ENCODE assay signal across 12 mouse cellular contexts in the genomic region with DNA sequence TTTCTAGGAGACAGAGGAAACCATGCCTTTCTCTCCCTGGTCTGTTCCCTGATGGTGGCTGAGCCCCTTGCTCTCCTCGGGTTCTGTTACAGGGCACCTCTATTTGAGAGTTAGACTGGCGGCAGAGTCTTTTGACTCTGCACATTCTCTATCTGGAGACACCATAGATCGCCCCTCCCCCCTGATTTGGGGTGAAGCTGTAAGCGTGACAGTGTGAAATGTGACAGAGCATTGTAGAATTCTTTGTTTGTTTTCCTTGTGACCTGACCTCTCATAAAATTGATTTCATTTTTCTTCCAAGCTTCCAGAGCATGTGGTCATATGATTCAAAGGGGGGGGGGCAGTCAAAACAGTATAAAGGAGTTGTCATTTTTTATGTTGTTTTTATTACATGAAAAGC.
DNase-seq lines count a peak whose midpoint lies in the region; ATAC-seq lines count a peak whose summit lies in the region.
"Had no signal": no experiment of that assay in that cellular context is flagged by ENCODE, and none has a peak within 500 bp of the region (broad histone marks: within the 10 kb centered on the region; RNA-seq: fewer than 3 reads in every experiment).

No protein-coding gene starts in this region.

- H3K9me3 ChIP-seq in heart, embryonic 10.5 days, result no peaks in the 10 kb centered on the region
- H3K9me3 ChIP-seq in heart, embryonic 11.5 days (replicated peaks; ENCODE audit: control insufficient read depth, low read length), result no peaks in the 10 kb centered on the region
- no peaks in the 10 kb centered on the region for H3K9me3 ChIP-seq in kidney, embryonic 15.5 days (replicated peaks)
- H3K9me3 ChIP-seq in neural tube, embryonic 12.5 days, result no peaks in the 10 kb centered on the region
- no peaks in the 10 kb centered on the region for H3K9me3 ChIP-seq in midbrain, embryonic 15.5 days
- H3K9me3 ChIP-seq: neural tube, embryonic 13.5 days had no signal

- no peak overlapping the region for H3K4me3 ChIP-seq in heart, embryonic 10.5 days
- H3K4me3 ChIP-seq in heart, embryonic 11.5 days (ENCODE audit: low read depth, low read length), result no peak overlapping the region
- H3K4me3 ChIP-seq in kidney, embryonic 15.5 days (replicated peaks), result no peak overlapping the region
- no peak overlapping the region for H3K4me3 ChIP-seq in neural tube, embryonic 12.5 days
- no peak overlapping the region for H3K4me3 ChIP-seq in midbrain, embryonic 15.5 days
- H3K4me3 ChIP-seq: neural tube, embryonic 13.5 days had no signal

- H3K27me3 ChIP-seq in heart, embryonic 10.5 days (ENCODE audit: insufficient read depth, poor library complexity, severe bottlenecking), result no peaks in the 10 kb centered on the region
- no peaks in the 10 kb centered on the region for H3K27me3 ChIP-seq in heart, embryonic 11.5 days (ENCODE audit: control insufficient read depth, insufficient read depth, low read length)
- H3K27me3 ChIP-seq in kidney, embryonic 15.5 days, result no peaks in the 10 kb centered on the region
- H3K27me3 ChIP-seq in neural tube, embryonic 12.5 days (replicated peaks), result no peaks in the 10 kb centered on the region
- H3K27me3 ChIP-seq in midbrain, embryonic 15.5 days (replicated peaks), result no peaks in the 10 kb centered on the region
- H3K27me3 ChIP-seq: neural tube, embryonic 13.5 days had no signal

- no peak for DNase-seq in heart, embryonic 10.5 days (ENCODE audit: low spot score)
- peak; percentile 18 for DNase-seq in kidney, adult 9 months
- no peak for DNase-seq in neural tube, embryonic 10.5 days (ENCODE audit: extremely low spot score, low spot score)
- DNase-seq in testis, postnatal 10 days (ENCODE audit: low spot score), result no peak
- DNase-seq: adrenal gland, postnatal 25 days; right cerebral cortex, adult 18-20 months had no signal

- H3K36me3 ChIP-seq in heart, embryonic 10.5 days, result no peaks in the 10 kb centered on the region
- no peaks in the 10 kb centered on the region for H3K36me3 ChIP-seq in heart, embryonic 11.5 days (ENCODE audit: control insufficient read depth, insufficient read depth, low read length)
- H3K36me3 ChIP-seq in kidney, embryonic 15.5 days, result no peaks in the 10 kb centered on the region
- no peaks in the 10 kb centered on the region for H3K36me3 ChIP-seq in neural tube, embryonic 12.5 days
- no peaks in the 10 kb centered on the region for H3K36me3 ChIP-seq in midbrain, embryonic 15.5 days (replicated peaks)
- H3K36me3 ChIP-seq: neural tube, embryonic 13.5 days had no signal

- H3K4me2 ChIP-seq in heart, embryonic 11.5 days, result no peak overlapping the region
- H3K4me2 ChIP-seq in kidney, embryonic 15.5 days, result no peak overlapping the region
- no peak overlapping the region for H3K4me2 ChIP-seq in neural tube, embryonic 12.5 days (replicated peaks)
- no peak overlapping the region for H3K4me2 ChIP-seq in midbrain, embryonic 15.5 days
- H3K4me2 ChIP-seq: neural tube, embryonic 13.5 days had no signal

- H3K9ac ChIP-seq in heart, embryonic 11.5 days (ENCODE audit: low read depth, low read length), result no peak overlapping the region
- H3K9ac ChIP-seq in kidney, embryonic 15.5 days, result no peak overlapping the region
- no peak overlapping the region for H3K9ac ChIP-seq in neural tube, embryonic 12.5 days
- no peak overlapping the region for H3K9ac ChIP-seq in midbrain, embryonic 15.5 days
- H3K9ac ChIP-seq: liver, embryonic 14.5 days; neural tube, embryonic 13.5 days had no signal

- WGBS in heart, embryonic 10.5 days, result 31% methylated on average over 4 of the region's 4 CpGs
- WGBS in heart, embryonic 11.5 days (ENCODE audit: insufficient replicate concordance), result 26% methylated on average over 4 of the region's 4 CpGs
- WGBS in kidney, embryonic 15.5 days, result 33% methylated on average over 4 of the region's 4 CpGs
- 38% methylated on average over 4 of the region's 4 CpGs for WGBS in neural tube, embryonic 12.5 days
- WGBS in midbrain, embryonic 15.5 days, result 36% methylated on average over 4 of the region's 4 CpGs

- H3K4me1 ChIP-seq in heart, embryonic 10.5 days, result peaks cover 25% of the 10 kb centered on the region
- H3K4me1 ChIP-seq in heart, embryonic 11.5 days (ENCODE audit: control insufficient read depth, insufficient read depth, low read length), result peaks cover 12% of the 10 kb centered on the region
- H3K4me1 ChIP-seq in kidney, embryonic 15.5 days, result no peaks in the 10 kb centered on the region
- peaks cover 13% of the 10 kb centered on the region; the same call in 1 of the 2 replicates for H3K4me1 ChIP-seq in neural tube, embryonic 12.5 days
- peaks cover 15% of the 10 kb centered on the region for H3K4me1 ChIP-seq in midbrain, embryonic 15.5 days

- peak overlapping the region; percentile 57 for H3K27ac ChIP-seq in heart, embryonic 10.5 days
- H3K27ac ChIP-seq in heart, embryonic 11.5 days (ENCODE audit: low read depth, low read length), result no peak overlapping the region
- H3K27ac ChIP-seq in kidney, embryonic 15.5 days, result no peak overlapping the region
- H3K27ac ChIP-seq in neural tube, embryonic 12.5 days, result no peak overlapping the region
- 0 out of 2 replicates have a peak overlapping the region, but pooled peaks have one; percentile 34 for H3K27ac ChIP-seq in midbrain, embryonic 15.5 days
- H3K27ac ChIP-seq: liver, embryonic 14.5 days; neural tube, embryonic 13.5 days had no signal

- ATAC-seq in heart, embryonic 11.5 days (replicated peaks; ENCODE audit: insufficient number of reproducible peaks, low FRiP score, low TSS enrichment), result no peak
- ATAC-seq in kidney, embryonic 15.5 days (replicated peaks; ENCODE audit: low FRiP score), result no peak; the same call in 1 of the 2 replicates
- ATAC-seq in neural tube, embryonic 12.5 days (ENCODE audit: low FRiP score, low read depth), result peak; percentile 44; the same call in 1 of the 2 replicates
- no peak; the same call in 1 of the 2 replicates for ATAC-seq in midbrain, embryonic 15.5 days (replicated peaks)

Comparison
In these comparisons a context has a peak if more than half of its experiments do, and no peak if none do; other contexts are left out.
1. H3K27ac ChIP-seq: peak in heart, embryonic 10.5 days (single experiment) and midbrain, embryonic 15.5 days (single experiment); none in heart, embryonic 11.5 days (single experiment), kidney, embryonic 15.5 days (single experiment) and neural tube, embryonic 12.5 days (single experiment).